Comparison of ENCODE assay signal across 18 mouse cellular contexts in genomic region chr6:135070347-135070746, GRCm38 (mm10). TPM values are rescaled to one million over a fixed set of nuclear protein-coding genes. Genes with fewer than 3 reads are reported as not detected.
"Had no signal": no experiment of that assay in that cellular context is flagged by ENCODE, and none has a peak within 500 bp of the region (broad histone marks: within the 10 kb centered on the region; RNA-seq: fewer than 3 reads in every experiment).

No protein-coding gene starts in this region.

- DNase-seq: kidney, adult 2 months; kidney, postnatal 14 days; liver; liver, embryonic 13.5 days; liver, postnatal 0 days; right cerebral cortex, postnatal 4 days; spleen, adult 18-20 months; thymus, adult 18-20 months; thymus, postnatal 14 days had no signal

- H3K9ac ChIP-seq: intestine, embryonic 15.5 days; kidney, embryonic 15.5 days; limb, embryonic 12.5 days; liver, embryonic 13.5 days; liver, postnatal 0 days; midbrain, embryonic 13.5 days; neural tube, embryonic 12.5 days had no signal

- H3K36me3 ChIP-seq: intestine, embryonic 15.5 days; kidney, embryonic 15.5 days; limb, embryonic 12.5 days; liver, embryonic 13.5 days; midbrain, embryonic 13.5 days; neural tube, embryonic 12.5 days had no signal

- H3K4me2 ChIP-seq: intestine, embryonic 15.5 days; kidney, embryonic 15.5 days; limb, embryonic 12.5 days; liver, embryonic 13.5 days; midbrain, embryonic 13.5 days; neural tube, embryonic 12.5 days had no signal

- ATAC-seq: intestine, embryonic 15.5 days; liver, postnatal 0 days; midbrain, embryonic 13.5 days had no signal

- H3K27me3 ChIP-seq: intestine, embryonic 15.5 days; kidney, embryonic 15.5 days had no signal

- H3K4me3 ChIP-seq: intestine, embryonic 15.5 days; kidney, embryonic 15.5 days; limb, embryonic 12.5 days; liver, embryonic 13.5 days; midbrain, embryonic 13.5 days; neural tube, embryonic 12.5 days had no signal

- H3K9me3 ChIP-seq: intestine, embryonic 15.5 days; kidney, embryonic 15.5 days; limb, embryonic 12.5 days; liver, embryonic 13.5 days; midbrain, embryonic 13.5 days; neural tube, embryonic 12.5 days had no signal

- H3K27ac ChIP-seq: intestine, embryonic 15.5 days; kidney, embryonic 15.5 days; limb, embryonic 12.5 days; liver, embryonic 13.5 days; midbrain, embryonic 13.5 days; neural tube, embryonic 12.5 days had no signal

RNA-seq across cellular contexts. Expression of gene Gprc5a, which starts 4.9 kb away (rescaled TPM):
- total RNA-seq: megakaryocyte progenitor cell, adult 5-6 weeks had no signal

RNA-seq across cellular contexts. Expression of gene Gprc5d, which starts 47.7 kb away (rescaled TPM):
- total RNA-seq: left cerebral cortex, postnatal 36 days; megakaryocyte progenitor cell, adult 5-6 weeks; neutrophil, adult 5-6 weeks had no signal
- polyA plus RNA-seq: intestine, embryonic 15.5 days; kidney, embryonic 15.5 days; limb, embryonic 12.5 days; neural tube, embryonic 12.5 days; stomach, embryonic 14.5 days had no signal
